Mouse (Mus musculus) erythroblast, embryonic 14.5 days (primary cell): ENCODE measurements around the gene Ripk3. TPM values are rescaled to one million over a fixed set of nuclear protein-coding genes. Genes with fewer than 3 reads are reported as not detected.
"Not testable (repeated sequence)": the region's sequence is repeated elsewhere in the genome, so short reads cannot be mapped to it uniquely, and the experiment has no call there.

ENCODE experiments used
- H3K27me3 ChIP-seq: 2 replicates; pipeline ENCODE4 v1.6.1; 2012; ENCODE audit warnings: inconsistent platforms; ENCODE audit not compliant: control insufficient read depth
- H3K36me3 ChIP-seq: 2 replicates; pipeline ENCODE4 v1.6.1; 2012; ENCODE audit warnings: mild to moderate bottlenecking, inconsistent platforms; ENCODE audit not compliant: control insufficient read depth
- H3K4me1 ChIP-seq: 2 replicates; pipeline ENCODE4 v1.6.1; 2012; ENCODE audit warnings: inconsistent platforms; ENCODE audit not compliant: control insufficient read depth
- H3K4me3 ChIP-seq: replicated peaks from 2 replicates; pipeline ENCODE3; 2012; ENCODE audit warnings: moderate library complexity, mild to moderate bottlenecking, inconsistent platforms
- H3K9me3 ChIP-seq: 2 replicates; pipeline ENCODE4 v1.6.1; 2012; ENCODE audit warnings: low read length, inconsistent platforms, mixed read lengths; ENCODE audit not compliant: control insufficient read depth
- GATA1 ChIP-seq: IDR thresholded peaks from 2 replicates; pipeline ENCODE4 v1.6.1; 2012; ENCODE audit warnings: low read length, inconsistent platforms, mixed read lengths
- TAL1 ChIP-seq: IDR thresholded peaks from 3 replicates; pipeline ENCODE4 v1.6.1; 2012; ENCODE audit warnings: low read length, inconsistent platforms, mixed read lengths
- polyA plus RNA-seq: library from polyadenylated mRNA; stranded (reverse); fragments of >175 nt; gene quantifications from 2 replicates; pipeline ENCODE4 v1.2.3, GENCODE M21; 2012

The Ripk3 gene
- polyA plus RNA-seq, 1 experiment: 0.47 TPM

- Histone ChIP-seq H3K36me3 (no peaks in the 10 kb centered on the region), H3K9me3 (no peaks in the 10 kb centered on the region), H3K27me3 (peaks cover 63% of the 10 kb centered on the region), H3K4me3 (peak overlapping the region; percentile 53), H3K4me1 (peaks cover 50% of the 10 kb centered on the region)
- TF ChIP-seq GATA1 (no peak), TAL1 (no peak)
Observed at GRCm38 (mm10) chr14:55767519-55768414, 20.9 kb downstream of the Ripk3 start.

- H3K4me3 ChIP-seq: no peak within 1 kb of the TSS
Observed at GRCm38 (mm10) chr14:55765696-55766095, 23.0 kb downstream of the Ripk3 start, which contains the start of gene Ltb4r1. TSS of gene Ltb4r1 (plus strand) at chr14:55765962.

GRCm38 (mm10) chr14:55763166-55763565 lies 25.5 kb downstream of the Ripk3 start:
- no peak for TF ChIP-seq TAL1
- no peak for TF ChIP-seq GATA1

More at GRCm38 (mm10) chr14:55765696-55766095, 23.0 kb downstream of the Ripk3 start, which contains the start of gene Ltb4r1:
- peaks cover 56% of the 10 kb centered on the region for H3K4me1 ChIP-seq
- TF ChIP-seq GATA1 (no peak), TAL1 (no peak)
- no peaks in the 10 kb centered on the region; the same call in 1 of the 2 replicates for H3K9me3 ChIP-seq
- H3K27me3 ChIP-seq: peaks cover 74% of the 10 kb centered on the region
- H3K36me3 ChIP-seq: no peaks in the 10 kb centered on the region

DNA sequence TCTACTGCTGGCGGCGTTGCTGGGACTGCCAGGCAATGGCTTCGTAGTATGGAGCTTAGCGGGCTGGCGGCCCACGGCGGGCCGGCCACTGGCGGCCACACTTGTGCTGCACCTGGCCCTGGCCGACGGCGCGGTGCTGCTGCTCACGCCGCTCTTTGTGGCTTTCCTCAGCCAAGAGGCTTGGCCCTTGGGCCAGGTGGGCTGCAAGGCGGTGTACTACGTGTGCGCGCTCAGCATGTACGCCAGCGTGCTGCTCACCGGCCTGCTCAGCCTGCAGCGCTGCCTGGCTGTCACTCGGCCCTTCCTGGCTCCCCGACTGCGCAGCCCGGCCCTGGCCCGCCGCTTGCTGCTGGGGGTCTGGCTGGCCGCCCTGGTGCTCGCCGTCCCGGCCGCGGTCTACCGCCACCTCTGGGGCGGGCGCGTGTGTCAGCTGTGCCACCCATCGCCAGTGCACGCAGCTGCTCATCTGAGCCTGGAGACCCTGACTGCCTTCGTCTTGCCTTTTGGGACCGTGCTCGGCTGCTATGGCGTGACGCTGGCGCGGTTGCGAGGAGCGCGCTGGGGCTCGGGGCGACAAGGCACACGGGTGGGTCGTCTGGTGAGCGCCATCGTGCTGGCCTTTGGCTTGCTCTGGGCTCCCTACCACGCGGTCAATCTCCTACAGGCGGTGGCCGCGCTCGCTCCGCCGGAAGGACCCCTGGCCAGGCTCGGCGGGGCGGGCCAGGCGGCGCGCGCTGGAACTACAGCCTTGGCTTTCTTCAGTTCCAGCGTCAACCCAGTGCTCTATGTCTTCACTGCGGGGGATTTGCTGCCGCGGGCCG lies 26.5 kb downstream of the Ripk3 start:
- Histone ChIP-seq H3K4me1 (peaks cover 34% of the 10 kb centered on the region), H3K27me3 (peaks cover 67% of the 10 kb centered on the region), H3K36me3 (no peaks in the 10 kb centered on the region), H3K9me3 (no peaks in the 10 kb centered on the region; the same call in 1 of the 2 replicates), H3K4me3 (peak overlapping the region; percentile 54)
- TF ChIP-seq TAL1: no peak
- no peak for TF ChIP-seq GATA1

More at GRCm38 (mm10) chr14:55763166-55763565, 25.5 kb downstream of the Ripk3 start:
- Histone ChIP-seq H3K4me1 (peaks cover 40% of the 10 kb centered on the region), H3K27me3 (peaks cover 77% of the 10 kb centered on the region), H3K9me3 (no peaks in the 10 kb centered on the region; the same call in 1 of the 2 replicates), H3K4me3 (no peak overlapping the region), H3K36me3 (no peaks in the 10 kb centered on the region)

- Histone ChIP-seq H3K36me3 (peaks cover 5% of the 10 kb centered on the region), H3K27me3 (peaks cover 59% of the 10 kb centered on the region), H3K9me3 (no peaks in the 10 kb centered on the region; the same call in 1 of the 2 replicates), H3K4me3 (peak within 1 kb of the TSS; percentile 54), H3K4me1 (peaks cover 29% of the 10 kb centered on the region)
- TF ChIP-seq TAL1 (no peak), GATA1 (no peak)
Observed at GRCm38 (mm10) chr14:55761163-55761562, 27.5 kb downstream of the Ripk3 start, which contains the start of gene Ltb4r2. TSS of gene Ltb4r2 (plus strand) at chr14:55761428.

DNA sequence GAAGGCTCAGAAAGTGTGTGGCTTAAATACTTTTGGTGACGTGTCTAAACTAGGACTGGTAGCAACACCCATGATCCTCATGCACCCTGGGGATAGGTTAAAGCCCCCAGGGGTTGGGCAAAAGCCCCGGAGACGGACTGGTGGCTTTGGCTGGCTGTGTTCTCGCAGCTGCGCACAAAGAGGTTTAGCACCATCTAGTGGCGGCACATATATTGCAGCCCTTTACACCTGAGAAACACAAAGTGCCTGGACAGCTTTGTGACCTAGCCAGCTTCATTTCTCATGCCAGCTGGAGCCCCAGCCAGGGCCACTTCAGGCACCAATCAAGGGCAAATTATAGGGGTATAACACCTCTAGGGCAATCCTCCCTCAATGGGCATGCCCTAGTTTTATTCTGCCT lies 28.5 kb downstream of the Ripk3 start:
- Histone ChIP-seq H3K27me3 (peaks cover 50% of the 10 kb centered on the region), H3K36me3 (peaks cover 15% of the 10 kb centered on the region), H3K4me1 (peaks cover 25% of the 10 kb centered on the region)
- not testable (repeated sequence) for H3K4me3 ChIP-seq, H3K9me3 ChIP-seq

- peak within 1 kb of the TSS; percentile 36 for H3K4me3 ChIP-seq
- H3K4me1 ChIP-seq: peaks cover 21% of the 10 kb centered on the region
- no peaks in the 10 kb centered on the region; the same call in 1 of the 2 replicates for H3K9me3 ChIP-seq
- peaks cover 32% of the 10 kb centered on the region for H3K27me3 ChIP-seq
- peaks cover 33% of the 10 kb centered on the region for H3K36me3 ChIP-seq
- TF ChIP-seq TAL1 (no peak), GATA1 (no peak)
Observed at GRCm38 (mm10) chr14:55758363-55758784, 30.3 kb downstream of the Ripk3 start, which contains the start of gene Cideb. TSS of gene Cideb (minus strand) at chr14:55758458.

GRCm38 (mm10) chr14:55757566-55757965 lies 31.1 kb downstream of the Ripk3 start:
- H3K9me3 ChIP-seq: no peaks in the 10 kb centered on the region; the same call in 1 of the 2 replicates
- H3K27me3 ChIP-seq: peaks cover 24% of the 10 kb centered on the region
- TF ChIP-seq TAL1 (no peak), GATA1 (no peak)
- peak overlapping the region; percentile 32 for H3K4me3 ChIP-seq
- peaks cover 41% of the 10 kb centered on the region for H3K36me3 ChIP-seq
- H3K4me1 ChIP-seq: peaks cover 21% of the 10 kb centered on the region
